Mouse (Mus musculus) brown adipose tissue, adult 24 weeks (tissue): ENCODE results near the gene Stag2. TPM values are rescaled to one million over a fixed set of nuclear protein-coding genes. Genes with fewer than 3 reads are reported as not detected.

Source experiments
- polyA plus RNA-seq: library from polyadenylated mRNA; stranded (reverse); fragments of >200 nt; gene quantifications from 2 replicates; pipeline ENCODE4 v1.2.4, GENCODE M21; 2012; ENCODE audit not compliant: missing spikeins, insufficient read depth, insufficient read length

Gene Stag2
- polyA plus RNA-seq, 1 experiment = 33.5 TPM

Other genes starting within 250 kb of the Stag2 start
- gene Thoc2, start 228.6 kb upstream of the Stag2 start, polyA plus RNA-seq = 29.1 and 36.8 TPM in 2 replicates
- 27.7 and 28.5 TPM in 2 replicates for gene Xiap, start 89.6 kb upstream of the Stag2 start, polyA plus RNA-seq